Mouse (Mus musculus) embryo, embryonic 11 days (tissue): ENCODE data around the gene Fbrsl1.
"Not testable (repeated sequence)": the region's sequence is repeated elsewhere in the genome, so short reads cannot be mapped to it uniquely, and the experiment has no call there.

Experiments
- DNase-seq: peaks from one replicate; pipeline ENCODE4 v3.0.0-alpha.2; 2015

The Fbrsl1 gene

DNA sequence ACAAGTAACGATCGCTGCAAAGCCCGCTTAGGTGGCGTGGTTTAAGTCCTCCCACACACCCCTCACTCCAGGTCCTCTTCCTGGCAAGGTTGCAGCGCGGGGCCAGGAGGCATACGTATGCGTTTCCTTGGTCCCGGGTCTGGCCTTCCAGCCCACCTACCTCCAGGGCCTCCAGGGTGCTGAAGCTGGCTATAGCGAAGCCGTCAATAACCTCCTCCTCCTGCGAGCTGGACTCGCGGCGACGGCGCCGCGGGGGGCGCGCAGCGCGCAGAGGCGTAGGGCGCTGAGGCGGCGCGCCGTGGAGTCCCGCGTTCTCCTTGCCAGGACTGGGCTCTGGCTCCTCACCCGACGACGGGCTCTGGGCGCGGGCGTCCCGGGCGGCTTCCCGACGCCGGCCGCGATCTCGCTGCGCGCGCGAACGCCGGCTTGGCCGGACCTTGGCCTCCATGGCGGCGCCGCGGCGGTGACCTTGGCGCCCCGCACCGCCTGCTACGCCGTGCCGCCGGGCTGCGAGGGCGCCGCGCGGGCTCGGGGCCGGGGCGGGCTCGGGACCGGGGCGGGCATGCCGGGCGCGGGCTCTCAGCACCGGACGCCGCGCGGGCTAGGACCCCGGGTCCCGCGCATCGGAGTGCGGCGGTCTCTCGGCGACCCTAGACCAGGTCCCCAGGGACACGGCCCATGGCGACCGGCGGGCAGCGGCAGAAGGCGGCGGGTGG lies 425 bp downstream of the Fbrsl1 start:
- DNase-seq = peak; percentile 53

DNA sequence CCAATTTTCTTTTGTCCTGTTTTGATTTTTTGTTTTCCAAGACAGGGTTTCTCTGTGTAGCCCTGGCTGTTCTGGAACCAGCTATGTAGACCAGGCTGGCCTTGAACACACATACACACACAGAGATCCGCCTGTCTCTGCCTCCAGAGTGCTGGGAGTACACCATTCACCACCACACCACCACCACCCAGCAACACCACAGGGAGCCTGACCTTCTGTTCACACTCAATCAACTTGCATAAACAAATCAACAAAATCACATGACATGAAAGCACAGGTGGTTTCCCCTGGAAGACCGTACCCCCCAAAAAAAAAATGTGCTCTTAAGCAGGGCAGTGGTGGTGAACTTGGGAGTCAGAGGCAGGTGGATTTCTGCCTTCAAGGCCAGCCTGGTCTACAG lies 3.8 kb downstream of the Fbrsl1 start:
- DNase-seq = no peak

DNA sequence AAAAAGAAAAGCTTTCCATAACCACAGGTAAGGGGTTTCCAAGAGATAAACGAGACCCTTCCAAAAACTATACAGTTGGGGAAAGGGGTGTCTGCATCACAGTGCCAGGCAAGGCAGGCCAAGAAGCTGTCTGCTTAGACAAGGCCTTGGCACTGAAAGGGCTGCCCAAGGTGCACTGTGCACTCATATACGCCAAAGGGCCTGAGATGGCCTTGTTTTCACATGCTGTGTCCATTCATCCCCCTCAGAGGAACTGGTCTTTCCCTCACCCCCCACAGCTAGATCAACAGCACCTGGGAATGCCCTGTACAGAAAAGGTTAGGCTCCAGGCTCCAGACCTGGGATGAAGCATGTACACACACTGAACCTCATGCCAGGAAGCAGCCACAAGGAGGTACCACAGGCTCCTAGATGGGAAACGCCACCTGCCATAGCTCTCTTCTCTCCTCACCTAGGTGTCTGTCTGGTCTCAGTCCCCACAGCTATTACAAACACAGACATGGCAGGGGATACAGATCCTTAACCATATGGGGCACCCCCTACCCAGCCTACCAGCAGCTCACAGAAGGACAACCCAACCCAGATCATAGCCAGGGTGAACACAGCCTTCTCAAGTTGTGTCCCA lies 5.2 kb downstream of the Fbrsl1 start:
- DNase-seq = no peak

DNA sequence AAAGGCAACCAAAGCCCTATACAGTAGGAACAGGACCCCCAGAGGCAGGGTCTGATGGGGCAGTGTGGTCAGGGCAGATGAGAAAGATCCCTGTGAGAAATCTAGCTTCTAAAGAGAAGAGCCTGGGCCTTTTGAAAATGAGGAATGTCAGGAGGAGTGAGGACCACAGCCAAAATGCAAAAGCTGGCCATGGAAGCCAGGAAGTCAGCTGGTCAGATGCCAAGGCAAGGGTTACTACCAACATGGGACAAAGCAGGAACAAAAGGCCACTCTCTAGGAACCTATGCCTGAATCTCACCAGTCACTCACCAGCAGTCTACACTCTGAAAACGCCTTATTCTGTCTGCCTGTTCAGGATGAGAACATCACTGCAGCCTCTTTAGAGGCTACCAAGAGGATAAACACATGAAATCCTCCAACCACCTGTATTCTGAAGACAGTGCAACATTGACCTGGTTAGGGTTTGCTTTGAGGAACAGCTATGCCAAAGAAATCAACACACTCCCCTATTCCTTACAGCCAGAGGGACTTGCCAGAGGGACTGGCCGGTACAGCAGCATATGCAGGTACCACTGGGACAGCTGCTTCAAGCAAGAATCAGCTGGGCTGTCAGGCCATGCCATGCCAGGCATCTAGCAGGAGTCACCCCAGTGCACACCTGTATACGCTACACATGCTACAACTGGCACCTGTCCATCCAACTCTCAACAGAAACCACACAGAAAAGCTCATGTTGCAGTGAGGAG lies 8.6 kb downstream of the Fbrsl1 start:
- no peak for DNase-seq

DNA sequence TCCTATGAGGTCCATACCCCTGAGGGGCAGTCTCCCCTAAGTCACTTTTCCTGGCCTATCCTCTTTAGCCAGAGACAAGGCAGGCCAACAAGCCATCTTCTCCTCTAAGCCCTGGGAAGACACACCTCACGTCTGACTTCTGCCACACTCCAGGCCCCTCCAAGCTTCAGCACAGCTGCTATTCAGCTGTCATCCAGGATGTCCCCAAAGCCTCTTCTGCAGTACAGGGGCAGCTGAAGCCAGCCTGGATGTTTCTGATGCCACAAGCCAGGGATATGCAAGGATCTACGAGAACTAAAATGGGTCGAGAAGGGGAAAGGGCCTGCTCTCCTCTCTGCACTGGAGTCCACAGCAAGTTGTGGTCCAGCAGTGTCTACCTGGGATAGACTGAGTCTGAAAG lies 9.7 kb downstream of the Fbrsl1 start:
- no peak for DNase-seq

DNA sequence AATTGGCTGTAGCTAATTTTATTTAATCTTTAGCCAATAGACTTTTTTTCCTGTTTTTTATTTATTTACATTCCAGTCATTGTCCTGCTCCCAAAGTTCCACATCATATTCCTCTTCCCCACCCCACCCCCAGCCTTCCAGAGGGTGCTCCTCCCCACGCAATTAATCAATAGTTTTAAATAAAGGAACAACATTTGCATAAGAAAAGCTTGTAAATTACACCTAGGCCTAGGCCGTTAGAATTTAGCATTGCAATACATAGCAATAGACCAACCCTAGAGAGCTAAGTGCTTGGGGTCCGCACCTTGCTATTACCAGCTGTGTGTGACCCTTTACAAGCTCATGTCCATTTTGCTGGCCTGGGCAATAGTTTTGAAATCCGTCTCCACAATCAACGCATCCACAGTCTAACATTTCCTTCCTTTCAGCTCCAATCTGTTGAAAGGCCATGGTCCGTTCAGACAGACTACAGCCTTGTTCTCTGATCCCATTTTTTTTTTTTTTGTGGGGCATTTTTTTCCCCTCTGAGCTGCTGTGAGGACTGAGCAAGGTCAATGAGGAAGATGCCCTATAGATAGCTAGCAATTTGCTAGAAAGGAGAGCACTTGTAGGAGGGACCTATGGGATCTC lies 10.6 kb downstream of the Fbrsl1 start:
- DNase-seq = no peak

DNA sequence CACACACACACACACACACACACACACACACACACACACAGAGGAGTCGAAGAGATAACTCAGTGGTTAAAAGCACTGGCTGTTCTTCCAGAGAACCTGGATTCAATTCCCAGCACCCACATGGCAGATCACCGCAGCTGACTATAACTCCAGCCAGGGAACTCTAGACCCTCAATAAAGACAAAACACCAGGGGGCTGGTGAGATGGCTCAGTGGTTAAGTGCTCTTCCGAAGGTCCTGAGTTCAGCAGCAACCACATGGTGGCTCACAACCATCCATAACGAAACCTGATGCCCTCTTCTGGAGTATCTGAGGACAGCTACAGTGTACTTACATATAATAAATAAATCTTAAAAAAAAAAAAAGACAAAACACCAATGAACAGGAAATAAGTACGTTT lies 12.1 kb downstream of the Fbrsl1 start:
- DNase-seq = not testable (repeated sequence)

DNA sequence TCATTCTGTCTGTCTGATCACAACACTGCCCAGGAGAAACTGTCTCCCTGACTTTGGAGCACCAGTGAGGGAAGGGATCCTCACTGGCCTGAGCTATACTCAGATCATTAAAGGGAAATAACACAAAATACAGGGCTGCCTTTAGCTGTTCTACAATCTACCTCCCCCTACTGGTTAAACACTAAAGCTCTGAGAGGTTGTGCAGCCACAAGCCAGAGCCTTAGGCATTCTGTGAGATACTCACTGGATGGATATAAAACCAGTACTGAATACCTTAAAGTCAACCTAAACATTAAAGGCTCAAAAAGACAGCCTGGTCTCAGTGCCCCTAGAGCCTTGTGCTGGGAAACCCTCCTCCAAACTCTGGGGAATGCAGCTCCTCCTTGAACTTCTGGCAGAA lies 13.5 kb downstream of the Fbrsl1 start:
- peak; percentile 46 for DNase-seq

DNA sequence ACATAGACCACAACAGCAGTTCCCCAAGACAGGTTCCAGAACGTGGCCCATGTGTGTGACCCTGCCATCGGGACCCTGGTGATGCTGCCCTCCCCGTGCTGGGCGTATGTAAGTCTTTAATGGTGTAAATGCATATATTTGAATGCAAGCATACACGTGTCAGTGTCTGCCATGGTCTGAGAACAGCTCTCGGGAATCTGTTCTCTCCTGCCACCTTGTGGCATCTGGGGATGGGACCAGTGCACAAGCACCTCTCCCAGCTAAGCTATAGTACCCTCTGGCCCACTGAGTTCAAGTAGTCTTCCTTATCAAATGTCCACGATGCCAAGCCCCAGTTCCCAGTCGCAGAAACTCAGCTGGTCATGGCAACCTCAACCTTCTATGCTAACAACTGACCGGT lies 19.3 kb downstream of the Fbrsl1 start:
- DNase-seq = peak; percentile 74

DNA sequence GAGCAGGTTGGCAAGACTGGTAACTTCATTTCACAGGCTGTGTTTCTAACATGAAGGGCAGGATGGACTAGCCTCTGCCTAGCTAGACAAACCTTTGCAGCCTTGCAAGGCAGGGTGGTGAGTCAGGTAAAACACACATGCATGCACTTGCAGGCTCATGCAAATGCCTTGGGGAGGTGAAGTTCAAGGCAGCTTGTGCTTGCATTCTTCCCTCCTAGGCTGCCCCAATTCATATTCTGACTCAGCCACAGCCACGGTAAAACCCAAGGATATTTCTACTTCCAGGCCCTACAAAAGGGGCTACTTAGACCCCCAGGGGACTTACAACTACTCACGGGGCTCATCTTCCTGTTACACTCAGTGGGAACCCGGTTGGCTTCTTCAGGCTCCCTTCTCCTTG lies 20.0 kb downstream of the Fbrsl1 start:
- no peak for DNase-seq

DNA sequence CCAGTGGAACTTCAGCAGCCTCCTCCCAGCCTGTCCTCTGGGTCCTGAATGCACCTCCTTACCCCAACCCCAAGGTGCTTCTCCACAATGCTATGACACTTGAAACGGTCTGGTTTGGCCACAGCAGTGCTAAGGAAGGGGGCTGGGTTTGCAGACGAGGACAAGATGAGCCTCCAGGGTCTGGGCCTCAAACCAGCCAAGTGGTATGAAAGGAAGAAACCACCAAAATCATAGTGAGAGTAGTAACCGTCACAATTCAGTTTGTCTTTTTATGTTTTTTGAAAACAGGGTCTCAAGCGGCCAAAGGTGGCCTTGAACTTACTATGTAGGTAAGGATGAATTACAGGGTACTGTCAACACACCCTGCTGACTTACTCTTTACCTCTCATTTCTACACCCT lies 23.1 kb downstream of the Fbrsl1 start:
- no peak for DNase-seq

DNA sequence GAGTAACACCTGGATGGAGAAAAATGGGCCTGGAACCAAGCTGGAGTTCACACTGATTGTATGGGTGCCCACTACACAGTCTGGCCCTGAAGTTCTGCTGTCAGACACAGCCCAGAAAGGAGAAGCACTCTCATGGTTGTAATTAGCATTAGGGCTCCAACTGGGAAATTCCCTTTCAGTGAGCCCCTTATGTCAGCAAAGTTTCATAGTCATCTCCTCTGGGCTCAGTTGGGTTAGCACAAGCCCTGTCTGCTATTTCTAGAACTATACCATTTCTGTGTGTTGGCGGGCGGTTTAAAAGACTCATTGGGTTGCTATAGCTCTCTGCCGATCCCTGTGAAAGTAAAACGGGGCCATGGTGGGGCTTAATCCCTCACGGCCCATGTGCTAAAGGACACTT lies 24.1 kb downstream of the Fbrsl1 start:
- DNase-seq = no peak

DNA sequence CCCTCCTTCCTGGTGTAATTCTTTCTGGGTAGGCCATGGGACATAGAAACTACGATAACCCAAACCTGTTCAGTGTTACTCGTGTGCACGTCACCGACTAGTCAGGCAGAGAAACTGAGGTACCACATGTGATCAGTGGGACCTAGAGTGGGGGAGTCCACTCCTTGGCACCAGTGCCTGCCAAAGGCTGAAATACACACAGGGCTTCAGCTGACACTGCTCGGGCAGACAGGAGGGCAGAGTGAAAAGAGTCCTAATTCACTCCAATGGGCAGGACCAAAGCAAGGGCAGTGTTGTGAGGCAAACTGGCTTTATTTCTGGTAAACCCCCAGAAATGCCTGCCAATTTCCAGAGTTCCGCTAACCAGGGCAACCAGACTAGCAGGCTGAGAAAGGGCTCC lies 26.9 kb downstream of the Fbrsl1 start:
- no peak for DNase-seq

DNA sequence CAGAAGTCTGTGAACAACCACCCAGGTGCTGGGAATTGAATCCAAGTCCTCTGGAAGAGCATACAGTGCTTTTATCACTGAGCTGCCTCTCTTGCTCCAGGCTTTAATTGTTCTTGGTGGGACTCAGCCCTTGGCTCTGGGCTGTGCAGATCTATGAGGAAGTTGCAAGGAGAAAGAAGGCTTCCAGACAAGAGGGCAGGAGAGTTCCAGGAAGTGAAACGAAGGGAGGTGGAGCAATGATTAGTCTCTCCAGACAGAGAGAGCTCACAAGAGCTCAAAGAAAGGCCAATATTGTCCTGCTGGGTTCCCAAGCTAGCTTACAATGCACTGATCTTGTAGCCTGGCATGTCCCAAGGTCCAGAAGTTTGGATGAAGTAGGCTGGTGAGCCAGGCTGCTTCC lies 27.4 kb downstream of the Fbrsl1 start:
- no peak for DNase-seq

DNA sequence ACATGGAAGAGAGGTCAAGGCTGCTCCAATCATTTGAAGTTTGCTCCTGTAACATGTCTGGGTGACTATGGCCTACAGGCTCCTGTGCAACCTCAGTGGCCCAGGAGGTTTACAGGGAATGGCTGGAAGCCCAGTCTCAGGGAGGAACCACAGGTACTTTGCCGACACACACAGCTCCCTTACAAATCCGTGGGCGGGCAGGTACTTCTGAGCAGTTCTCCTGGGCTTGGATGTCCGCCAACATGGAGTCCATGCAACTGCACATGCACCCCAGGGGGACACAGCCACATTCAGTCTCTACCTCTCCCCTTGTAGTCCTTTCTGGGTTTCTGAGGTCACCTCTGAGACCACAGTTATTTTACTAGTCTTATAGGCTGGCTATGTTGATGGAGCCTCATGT lies 28.1 kb downstream of the Fbrsl1 start:
- DNase-seq = no peak

DNA sequence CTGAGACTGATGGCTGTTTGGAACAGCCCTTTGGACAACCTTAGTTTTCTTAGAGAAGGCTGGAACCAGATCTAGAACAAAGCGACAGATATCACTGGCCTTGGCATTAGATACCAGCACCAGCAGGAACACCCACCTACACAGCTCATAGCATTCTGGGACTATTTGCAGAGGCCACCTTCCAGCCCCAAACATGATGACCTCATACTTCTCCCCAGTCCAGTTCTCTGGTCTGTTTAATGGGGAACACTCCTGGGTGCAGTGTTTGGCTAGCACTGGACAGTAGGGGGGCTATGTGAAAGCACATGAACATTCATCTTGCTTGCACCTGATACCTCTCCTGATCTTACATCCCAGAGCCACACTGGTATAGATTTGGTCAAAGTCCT lies 29.8 kb downstream of the Fbrsl1 start:
- DNase-seq = no peak

DNA sequence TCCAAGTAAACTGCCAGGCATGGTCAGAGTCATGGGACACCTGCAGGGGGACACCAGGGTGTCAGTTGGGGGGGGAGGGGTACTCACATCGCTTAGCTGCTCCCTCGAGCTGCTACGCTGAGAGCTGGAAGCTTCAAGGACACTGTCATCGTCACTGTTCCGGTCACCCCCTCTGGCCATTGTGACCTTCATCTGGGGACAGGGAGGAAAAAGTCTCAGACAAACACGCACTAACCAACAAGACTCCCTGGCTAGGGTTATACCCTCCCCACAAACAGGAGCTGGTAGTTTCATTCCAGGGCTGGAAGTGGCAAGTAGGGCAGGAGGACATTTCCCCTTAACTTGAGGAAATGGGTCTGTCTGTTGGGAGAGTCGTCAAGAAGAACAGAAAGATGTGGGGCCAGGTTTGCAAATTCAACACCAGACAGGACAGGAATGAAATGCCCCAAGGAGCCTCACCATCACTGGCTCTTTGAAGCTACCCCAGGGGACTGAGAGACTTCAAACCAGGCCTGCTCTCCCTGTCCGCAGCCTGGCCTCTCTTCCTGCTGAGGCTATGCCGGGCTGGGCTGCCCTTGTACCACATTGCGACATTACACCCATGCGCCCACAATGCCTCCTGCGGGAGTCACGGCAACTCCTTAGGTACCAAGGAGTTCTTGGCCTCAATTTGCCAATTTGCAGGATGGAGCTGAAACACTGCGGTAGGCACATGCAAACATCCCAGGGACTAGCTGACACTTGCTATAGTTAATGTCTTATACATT lies 30.4 kb downstream of the Fbrsl1 start:
- DNase-seq = no peak

DNA sequence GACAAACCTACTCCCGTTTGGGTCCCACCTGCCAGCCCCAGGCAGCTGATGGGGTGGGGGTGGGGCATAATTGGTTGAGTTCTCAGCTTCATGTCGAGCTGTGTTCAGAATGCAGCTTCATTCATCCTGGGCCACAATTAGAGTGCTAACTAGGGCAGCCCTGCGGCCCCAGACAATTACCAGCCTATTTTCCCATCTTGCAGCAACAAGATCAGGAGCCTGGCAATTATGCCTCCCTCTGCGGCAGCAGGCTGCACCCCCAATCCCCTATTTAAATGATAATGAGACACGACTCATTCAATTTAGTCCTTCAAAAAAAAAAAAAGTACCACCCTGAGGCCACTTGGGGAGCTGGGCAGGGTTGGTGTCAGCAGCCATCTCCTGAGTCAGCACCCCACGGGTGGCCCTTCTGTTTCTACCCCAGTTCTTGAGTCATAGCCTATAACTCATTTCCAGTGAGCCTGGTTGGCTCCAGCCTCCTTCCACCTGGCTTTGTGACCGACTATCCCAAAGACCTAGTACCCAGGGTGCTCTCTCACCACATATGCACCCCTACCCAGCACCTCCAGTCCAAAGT lies 31.4 kb downstream of the Fbrsl1 start:
- DNase-seq = peak; percentile 59

DNA sequence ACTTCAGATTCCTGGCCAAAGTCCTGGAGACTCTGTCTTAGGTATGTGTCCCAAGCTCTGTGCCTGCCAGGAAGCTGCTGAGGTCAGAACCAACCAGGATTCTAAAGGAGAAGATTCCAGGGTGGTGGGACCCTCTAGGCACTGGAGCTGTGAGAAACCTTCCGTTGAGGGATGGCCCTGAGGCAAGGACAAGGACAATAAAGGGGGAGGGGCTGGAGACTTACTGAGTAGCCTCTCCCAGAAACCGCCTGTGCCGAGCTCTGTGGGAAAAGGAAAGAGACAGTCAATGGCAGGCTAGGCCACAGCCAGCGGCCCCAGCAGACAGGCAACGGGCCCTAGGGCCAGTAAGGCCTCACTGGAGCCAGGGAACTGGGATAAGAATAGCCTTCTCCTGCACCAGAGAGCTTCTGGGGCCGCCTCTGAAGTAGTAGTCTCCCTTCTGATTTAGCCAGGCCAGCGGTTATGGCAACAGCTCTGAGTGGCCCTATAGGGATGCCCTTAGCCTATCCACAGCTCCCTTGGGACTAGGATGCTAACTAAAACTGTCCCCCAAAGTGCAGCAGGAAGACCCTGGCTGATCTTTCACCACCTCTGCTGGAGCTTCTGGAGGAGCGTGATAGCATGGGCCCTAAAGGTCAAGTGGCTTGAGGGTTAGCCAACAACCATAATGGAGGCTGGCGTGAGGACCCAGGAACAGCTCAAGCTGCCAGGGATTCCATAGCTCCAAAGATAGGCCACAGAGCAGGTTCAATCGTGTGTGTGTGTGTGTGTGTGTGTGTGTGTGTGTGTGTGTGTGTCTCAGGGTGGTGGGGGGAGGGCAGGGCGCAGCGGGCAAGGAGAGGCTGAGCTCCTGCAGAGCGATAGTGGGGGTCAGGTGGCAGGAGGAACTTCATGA lies 32.2 kb downstream of the Fbrsl1 start:
- peak; percentile 41 for DNase-seq

DNA sequence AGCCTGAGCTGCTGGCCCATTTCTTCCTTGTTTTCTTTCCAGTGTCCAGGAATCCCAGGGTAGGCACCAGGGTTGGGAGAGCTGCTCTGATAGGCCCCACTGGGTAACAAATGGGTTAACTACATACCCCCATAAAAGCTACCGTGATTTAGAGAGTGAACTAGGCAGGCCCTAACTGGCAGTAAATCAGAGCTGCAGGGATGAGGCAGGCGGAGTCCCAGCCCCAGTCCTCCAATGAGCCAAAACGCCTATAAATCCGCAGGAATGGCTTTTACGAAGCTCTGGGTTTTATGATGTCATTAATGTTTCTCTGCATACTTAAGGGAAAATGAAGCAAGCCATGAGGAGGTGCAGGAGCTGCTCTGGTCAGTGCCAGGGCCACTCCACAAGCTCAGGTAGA lies 33.3 kb downstream of the Fbrsl1 start:
- no peak for DNase-seq

DNA sequence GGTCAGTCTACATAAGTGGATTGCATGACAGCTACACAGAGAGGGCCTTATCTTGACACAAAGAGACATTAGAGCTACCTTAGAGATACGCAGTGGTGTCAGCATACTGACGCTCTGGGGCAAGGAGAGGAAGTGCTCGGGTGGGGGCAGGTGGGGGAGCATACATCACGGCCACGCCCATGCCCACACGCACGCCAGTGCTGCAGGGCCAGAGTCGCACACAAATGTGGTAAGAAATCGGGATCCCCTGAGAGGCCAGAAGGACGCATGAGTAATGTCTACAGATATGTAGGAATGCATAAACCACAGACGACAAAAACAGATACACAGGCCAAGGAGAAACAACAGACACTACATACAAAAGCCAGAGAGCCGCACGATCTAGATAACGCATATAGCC lies 35.3 kb downstream of the Fbrsl1 start:
- DNase-seq = no peak

DNA sequence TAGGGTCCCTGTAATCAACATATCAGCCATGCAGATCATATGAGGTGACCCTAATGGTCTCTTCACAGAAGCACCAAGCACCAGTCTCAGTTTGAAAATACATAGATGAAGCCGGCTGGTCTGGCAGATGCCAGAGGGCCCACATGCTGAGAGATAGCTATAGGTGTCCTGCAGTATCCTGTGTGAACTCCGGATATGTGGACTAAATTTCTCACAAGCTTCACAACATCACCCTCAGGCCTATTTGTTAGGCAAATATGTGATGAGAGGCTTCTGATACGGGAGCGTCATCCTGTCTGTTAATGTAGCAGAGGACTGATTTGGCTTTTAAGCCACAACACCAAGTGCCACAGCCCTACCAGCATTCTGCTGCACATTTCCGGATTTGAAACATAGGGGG lies 37.9 kb downstream of the Fbrsl1 start:
- DNase-seq = no peak
